Mouse (Mus musculus) T-helper 2 cell (primary cell): ENCODE results near the gene Nr5a2.

Experiments
- in situ Hi-C: fragments of 300-600 bp; cut with MboI, MseI; formaldehyde crosslinking; loops from one replicate; pipeline ENCODE4 v1.15.1; 2025; ENCODE audit warnings: high pct_unique_total_duplicates

Nr5a2 gene

GRCm38 (mm10) chr1:136960428-136961012, at the start of gene Nr5a2:
Nr5a2 (minus strand) TSS chr1:136960448.
- in situ Hi-C loops, result loop anchor here (10.0 kb wide), 1 partner anchor 1264 kb away; no protein-coding TSS in a partner anchor

GRCm38 (mm10) chr1:137008726-137009239, 48.5 kb upstream of the Nr5a2 start:
- in situ Hi-C loops, result no loop called here

- in situ Hi-C loops, result no loop called here
These were observed 43.6 kb upstream of the Nr5a2 start for GRCm38 (mm10) chr1:137003816-137004215.

- in situ Hi-C loops, result no loop called here
These were observed 42.9 kb upstream of the Nr5a2 start for GRCm38 (mm10) chr1:137003144-137003543.

- in situ Hi-C loops, result no loop called here
These were observed 31.6 kb upstream of the Nr5a2 start for GRCm38 (mm10) chr1:136991762-136992352.

GRCm38 (mm10) chr1:136980253-136980893, 20.1 kb upstream of the Nr5a2 start:
- in situ Hi-C loops, result no loop called here

GRCm38 (mm10) chr1:136977867-136978266, 17.6 kb upstream of the Nr5a2 start:
- in situ Hi-C loops, result no loop called here

GRCm38 (mm10) chr1:136974040-136974439, 13.8 kb upstream of the Nr5a2 start:
- in situ Hi-C loops, result no loop called here

- in situ Hi-C loops, result no loop called here
These were observed 12.8 kb upstream of the Nr5a2 start for GRCm38 (mm10) chr1:136973016-136973415.

GRCm38 (mm10) chr1:136970995-136971394, 10.7 kb upstream of the Nr5a2 start:
- in situ Hi-C loops, result no loop called here

- in situ Hi-C loops, result loop anchor here (10.0 kb wide), 1 partner anchor 1258 kb away; no protein-coding TSS in a partner anchor
These were observed 6.6 kb upstream of the Nr5a2 start for GRCm38 (mm10) chr1:136966728-136967386.

- in situ Hi-C loops, result no loop called here
These were observed 757 bp downstream of the Nr5a2 start for GRCm38 (mm10) chr1:136959491-136959890.

GRCm38 (mm10) chr1:136958666-136959065, 1.6 kb downstream of the Nr5a2 start:
- in situ Hi-C loops, result no loop called here

- in situ Hi-C loops, result no loop called here
These were observed 2.1 kb downstream of the Nr5a2 start for GRCm38 (mm10) chr1:136958185-136958584.

GRCm38 (mm10) chr1:136957696-136958095, 2.6 kb downstream of the Nr5a2 start:
- in situ Hi-C loops, result no loop called here

GRCm38 (mm10) chr1:136954108-136954494, 6.1 kb downstream of the Nr5a2 start:
- in situ Hi-C loops, result no loop called here

- in situ Hi-C loops, result no loop called here
These were observed 6.7 kb downstream of the Nr5a2 start for GRCm38 (mm10) chr1:136953444-136954107.

- in situ Hi-C loops, result no loop called here
These were observed 7.5 kb downstream of the Nr5a2 start for GRCm38 (mm10) chr1:136952609-136953311.

- in situ Hi-C loops, result no loop called here
These were observed 8.2 kb downstream of the Nr5a2 start for GRCm38 (mm10) chr1:136951946-136952531.

GRCm38 (mm10) chr1:136951155-136951650, 9.0 kb downstream of the Nr5a2 start:
- in situ Hi-C loops, result no loop called here
